In genomic region chr5:4866099-4866498, GRCm38 (mm10) we compare ENCODE assay signal across 28 mouse cellular contexts.
A peak's percentile ranks its signal among the peaks of the same experiment; 100 is the strongest.
DNase-seq lines count a peak whose midpoint lies in the region; ATAC-seq and TF ChIP-seq lines count a peak whose summit lies in the region.
"Had no signal": no experiment of that assay in that cellular context is flagged by ENCODE, and none has a peak within 500 bp of the region (broad histone marks: within the 10 kb centered on the region; RNA-seq: fewer than 3 reads in every experiment).

No protein-coding gene starts in this region.

- TF ChIP-seq POLR2A in brain, embryonic 14.5 days (IDR thresholded peaks at IDR 0.05; ENCODE audit: borderline replicate concordance, extremely low read depth, insufficient read depth, insufficient read length, poor library complexity, severe bottlenecking), result no peak

- no peak for ATAC-seq in heart, embryonic 11.5 days (replicated peaks; ENCODE audit: insufficient number of reproducible peaks, low FRiP score, low TSS enrichment)
- ATAC-seq: activated CD4-positive, CD25-positive, alpha-beta regulatory T cell, adult 4 months; hindbrain, postnatal 0 days; intestine, embryonic 16.5 days; midbrain, embryonic 15.5 days had no signal

- no peak for TF ChIP-seq CTCF in brain, embryonic 14.5 days (IDR thresholded peaks at IDR 0.05; ENCODE audit: borderline replicate concordance, extremely low read depth, insufficient read depth, insufficient read length)

- H3K27ac ChIP-seq in heart, embryonic 11.5 days (ENCODE audit: low read depth, low read length), result no peak overlapping the region
- H3K27ac ChIP-seq: hindbrain, postnatal 0 days; layer of hippocampus, adult 2 months; limb, embryonic 15.5 days; liver, embryonic 14.5 days; lung, embryonic 15.5 days; midbrain, embryonic 15.5 days; neural tube, embryonic 12.5 days had no signal

- H3K4me3 ChIP-seq in heart, embryonic 11.5 days (ENCODE audit: low read depth, low read length), result no peak overlapping the region
- H3K4me3 ChIP-seq: heart, embryonic 12.5 days; hindbrain, embryonic 10.5 days; layer of hippocampus, adult 2 months; limb, embryonic 15.5 days; lung, embryonic 15.5 days; midbrain, embryonic 15.5 days; neural tube, embryonic 12.5 days had no signal

- no peak overlapping the region for H3K4me2 ChIP-seq in heart, embryonic 11.5 days
- H3K4me2 ChIP-seq: heart, embryonic 12.5 days; limb, embryonic 15.5 days; lung, embryonic 15.5 days; midbrain, embryonic 15.5 days; neural tube, embryonic 12.5 days had no signal

- H3K36me3 ChIP-seq in heart, embryonic 11.5 days (ENCODE audit: control insufficient read depth, insufficient read depth, low read length), result no peaks in the 10 kb centered on the region
- H3K36me3 ChIP-seq: G1E; heart, embryonic 12.5 days; hindbrain, embryonic 10.5 days; limb, embryonic 15.5 days; lung, embryonic 15.5 days; midbrain, embryonic 15.5 days; neural tube, embryonic 12.5 days had no signal

- DNase-seq in heart, adult 11 months, result peak; percentile 13
- peak; percentile 30 for DNase-seq in kidney, postnatal 14 days
- DNase-seq in kidney, adult 8-10 months, result no peak
- peak; percentile 53 for DNase-seq in NIH3T3 (ENCODE audit: low read depth)
- peak; percentile 72 for DNase-seq in brain, embryonic 14.5 days (ENCODE audit: low read depth)
- no peak for DNase-seq in urinary bladder, postnatal 36 days (ENCODE audit: low spot score in 2 of 2)
- no peak for DNase-seq in thymus, postnatal 10 days (ENCODE audit: low spot score in 2 of 2)
- DNase-seq: adrenal gland, postnatal 10 days; B cell, adult 2 months; cerebellum, adult 2 months; cerebellum, postnatal 25 days; heart, postnatal 10 days; right cerebral cortex, postnatal 25 days; spleen, adult 18-20 months had no signal

- no peak overlapping the region for H3K9ac ChIP-seq in heart, embryonic 11.5 days (ENCODE audit: low read depth, low read length)
- H3K9ac ChIP-seq: heart, embryonic 12.5 days; limb, embryonic 15.5 days; liver, embryonic 14.5 days; lung, embryonic 15.5 days; midbrain, embryonic 15.5 days; neural tube, embryonic 12.5 days had no signal

- no peaks in the 10 kb centered on the region for H3K9me3 ChIP-seq in heart, embryonic 11.5 days (replicated peaks; ENCODE audit: control insufficient read depth, low read length)
- H3K9me3 ChIP-seq: G1E; heart, embryonic 12.5 days; hindbrain, embryonic 10.5 days; limb, embryonic 15.5 days; lung, embryonic 15.5 days; midbrain, embryonic 15.5 days; neural tube, embryonic 12.5 days had no signal

- 68% methylated on average over 1 of the region's 1 CpGs for WGBS in heart, embryonic 11.5 days (ENCODE audit: insufficient replicate concordance)

- H3K4me1 ChIP-seq in heart, embryonic 11.5 days (ENCODE audit: control insufficient read depth, insufficient read depth, low read length), result peaks cover 8% of the 10 kb centered on the region

- H3K27me3 ChIP-seq in heart, embryonic 11.5 days (ENCODE audit: control insufficient read depth, insufficient read depth, low read length), result no peaks in the 10 kb centered on the region
- H3K27me3 ChIP-seq: CH12.LX; heart, embryonic 12.5 days; limb, embryonic 15.5 days; lung, embryonic 15.5 days; midbrain, embryonic 15.5 days had no signal

Comparison
In these comparisons a context has a peak if more than half of its experiments do, and no peak if none do; other contexts are left out.
1. DNase-seq: peak in heart, adult 11 months (single experiment), kidney, postnatal 14 days (single experiment), NIH3T3 (single experiment) and brain, embryonic 14.5 days (single experiment); none in kidney, adult 8-10 months (0 of 2), urinary bladder, postnatal 36 days (0 of 2) and thymus, postnatal 10 days (0 of 2).